Mouse (Mus musculus) neutrophil, adult 59 days (primary cell): ENCODE results near the gene Cacna1e. TPM values are rescaled to one million over a fixed set of nuclear protein-coding genes. Genes with fewer than 3 reads are reported as not detected.

Source experiments
- total RNA-seq, 2 experiments: library from RNA; stranded (reverse); gene quantifications; 1 replicate in 1 of 2; 2 replicates in 1 of 2; pipeline ENCODE4 v1.2.4; 2023

Gene Cacna1e
- total RNA-seq: 1 to 10 TPM; 1.7 to 2.3 TPM

DNA sequence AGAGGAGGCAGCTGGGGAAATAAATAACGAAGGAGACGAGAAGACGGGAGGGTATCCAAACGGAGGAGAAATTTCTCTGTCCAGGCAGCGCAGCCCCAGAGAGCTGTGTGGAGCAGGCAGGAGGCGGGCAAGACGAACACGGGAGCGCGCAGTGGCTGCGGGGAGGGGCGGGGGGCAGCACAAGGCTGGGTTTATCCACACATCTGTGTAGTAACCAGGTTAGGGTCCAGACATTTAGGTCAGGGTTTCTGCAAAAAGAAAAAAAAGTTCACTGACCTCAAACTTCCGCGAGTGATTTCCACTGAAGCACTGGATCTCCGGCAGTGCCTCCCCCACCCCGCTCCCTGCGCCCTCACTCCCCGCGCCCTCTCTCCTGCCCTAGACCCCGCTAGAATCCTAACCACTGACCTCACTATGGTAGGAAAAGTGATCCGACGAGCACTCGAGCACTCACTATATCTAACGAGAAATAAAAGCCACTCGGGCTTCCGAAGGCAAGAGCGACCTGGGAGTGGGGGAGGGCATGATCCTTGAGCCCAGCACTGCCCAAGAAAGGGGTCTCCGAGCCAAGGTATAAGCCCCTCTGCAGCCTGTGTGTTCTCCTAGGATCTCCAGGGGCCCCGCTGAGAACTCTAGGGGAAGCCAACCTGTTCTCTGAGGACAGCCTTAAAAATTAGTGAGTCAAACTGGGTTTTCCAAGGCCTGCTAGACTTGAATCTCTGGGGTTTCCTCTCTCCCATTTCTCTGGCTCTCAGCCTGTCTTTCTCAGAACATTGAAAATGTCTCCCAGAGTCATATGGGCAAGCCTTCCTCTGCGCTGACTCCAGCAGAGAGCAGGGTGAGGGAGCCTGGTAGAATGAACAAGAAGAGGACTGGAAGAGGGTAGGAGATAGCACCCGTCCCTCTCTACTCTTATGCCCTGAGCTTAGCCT is at the start of gene Cacna1e:
Cacna1e (minus strand) TSS at position 227 of the 932 bp plus-strand sequence.

Other genes starting within 250 kb of the Cacna1e start
- gene Ier5, start 215.1 kb upstream of the Cacna1e start, total RNA-seq: 100 to 1,000 TPM; 179 to 190 TPM